Mouse (Mus musculus): ENCODE measurements around the gene Adcy9. TPM values are rescaled to one million over a fixed set of nuclear protein-coding genes. Genes with fewer than 3 reads are reported as not detected.

Gene Adcy9
- polyA plus RNA-seq, 1 experiment, result 10.4 TPM

GRCm38 (mm10) chr16:4413301-4413700 is 7.0 kb downstream of the Adcy9 start:
- no peaks in the 10 kb centered on the region for H3K27me3 ChIP-seq (ENCODE audit: control insufficient read depth, insufficient read depth, low read length)
- no peak overlapping the region for H3K27ac ChIP-seq (ENCODE audit: insufficient read depth, low read depth, low read length)
- TF ChIP-seq POLR2A (IDR thresholded peaks at IDR 0.05; ENCODE audit: low read depth, low read length) (no peak), CTCF (IDR thresholded peaks at IDR 0.05; ENCODE audit: extremely low read depth, insufficient read length, insufficient replicate concordance, low read depth, low read length) (no peak)
- H3K36me3 ChIP-seq (ENCODE audit: control insufficient read depth, insufficient read depth, low read length), result peaks cover 15% of the 10 kb centered on the region
- peaks cover 21% of the 10 kb centered on the region; the same call in 1 of the 2 replicates for H3K4me1 ChIP-seq (ENCODE audit: control insufficient read depth, insufficient read depth, insufficient read length, low read length)
- 69% methylated on average over 14 of the region's 14 CpGs for WGBS
- H3K4me3 ChIP-seq (ENCODE audit: low read depth, low read length), result no peak overlapping the region

DNA sequence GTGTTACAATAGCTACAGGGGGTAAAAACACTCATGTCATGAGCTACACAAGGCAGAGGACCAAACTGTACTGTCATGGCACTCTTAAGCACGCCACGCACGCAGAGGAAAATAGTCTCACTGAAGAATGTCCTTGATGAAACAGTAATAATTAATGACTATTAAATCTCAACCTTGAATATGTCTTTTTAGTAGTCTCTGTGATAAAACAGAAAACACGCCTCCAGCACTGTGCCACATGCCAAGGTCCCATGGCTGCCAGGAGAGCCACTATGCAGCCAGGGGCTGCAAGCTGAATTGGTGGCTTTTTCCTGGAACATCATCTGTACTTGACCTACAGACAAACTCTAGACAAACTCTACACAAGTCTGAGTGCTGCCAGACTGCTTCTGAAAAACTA is 8.0 kb downstream of the Adcy9 start:
- Histone ChIP-seq H3K4me3 (ENCODE audit: low read depth, low read length) (no peak overlapping the region), H3K4me1 (ENCODE audit: control insufficient read depth, insufficient read depth, insufficient read length, low read length) (peaks cover 15% of the 10 kb centered on the region; the same call in 1 of the 2 replicates), H3K27me3 (ENCODE audit: control insufficient read depth, insufficient read depth, low read length) (no peaks in the 10 kb centered on the region), H3K36me3 (ENCODE audit: control insufficient read depth, insufficient read depth, low read length) (peaks cover 15% of the 10 kb centered on the region), H3K27ac (ENCODE audit: insufficient read depth, low read depth, low read length) (no peak overlapping the region)
- no peak for TF ChIP-seq POLR2A (IDR thresholded peaks at IDR 0.05; ENCODE audit: low read depth, low read length)
- no peak for TF ChIP-seq CTCF (IDR thresholded peaks at IDR 0.05; ENCODE audit: extremely low read depth, insufficient read length, insufficient replicate concordance, low read depth, low read length)
- 77% methylated on average over 4 of the region's 4 CpGs for WGBS

- TF ChIP-seq CTCF (IDR thresholded peaks at IDR 0.05; ENCODE audit: extremely low read depth, insufficient read length, insufficient replicate concordance, low read depth, low read length) (no peak), POLR2A (IDR thresholded peaks at IDR 0.05; ENCODE audit: low read depth, low read length) (no peak)
- H3K36me3 ChIP-seq (ENCODE audit: control insufficient read depth, insufficient read depth, low read length), result peaks cover 15% of the 10 kb centered on the region
- no peaks in the 10 kb centered on the region for H3K27me3 ChIP-seq (ENCODE audit: control insufficient read depth, insufficient read depth, low read length)
- H3K27ac ChIP-seq (ENCODE audit: insufficient read depth, low read depth, low read length), result no peak overlapping the region
- H3K4me1 ChIP-seq (ENCODE audit: control insufficient read depth, insufficient read depth, insufficient read length, low read length), result peaks cover 15% of the 10 kb centered on the region; the same call in 1 of the 2 replicates
- WGBS, result 69% methylated on average over 2 of the region's 2 CpGs
- H3K4me3 ChIP-seq (ENCODE audit: low read depth, low read length), result no peak overlapping the region
These were observed 9.0 kb downstream of the Adcy9 start for GRCm38 (mm10) chr16:4411296-4411695.

DNA sequence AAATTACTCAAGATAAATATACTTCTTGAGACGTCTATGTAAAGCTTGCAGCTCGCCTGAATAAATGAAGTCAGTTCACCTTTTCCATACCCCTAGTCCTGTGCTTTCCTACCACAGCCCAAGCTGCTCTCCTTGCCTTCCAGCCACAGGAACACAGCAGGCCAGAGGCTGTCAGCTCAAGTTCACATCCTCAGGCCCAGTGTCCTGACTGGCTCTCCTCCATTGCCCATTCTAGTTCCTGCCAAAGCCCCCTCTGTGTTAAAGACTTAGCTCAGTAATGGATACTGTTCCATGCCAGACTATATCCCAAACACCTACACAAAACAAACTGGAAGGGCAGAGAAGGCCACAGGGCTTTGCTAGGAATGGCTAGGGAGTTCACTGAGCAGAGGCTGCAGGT is 12.8 kb downstream of the Adcy9 start:
- Histone ChIP-seq H3K36me3 (ENCODE audit: control insufficient read depth, insufficient read depth, low read length) (peaks cover 9% of the 10 kb centered on the region), H3K4me1 (ENCODE audit: control insufficient read depth, insufficient read depth, insufficient read length, low read length) (peaks cover 17% of the 10 kb centered on the region; the same call in 1 of the 2 replicates), H3K27me3 (ENCODE audit: control insufficient read depth, insufficient read depth, low read length) (no peaks in the 10 kb centered on the region), H3K4me3 (ENCODE audit: low read depth, low read length) (no peak overlapping the region), H3K27ac (ENCODE audit: insufficient read depth, low read depth, low read length) (no peak overlapping the region)
- TF ChIP-seq POLR2A (IDR thresholded peaks at IDR 0.05; ENCODE audit: low read depth, low read length) (no peak), CTCF (IDR thresholded peaks at IDR 0.05; ENCODE audit: extremely low read depth, insufficient read length, insufficient replicate concordance, low read depth, low read length) (no peak)
- 79% methylated on average over 2 of the region's 2 CpGs for WGBS

DNA sequence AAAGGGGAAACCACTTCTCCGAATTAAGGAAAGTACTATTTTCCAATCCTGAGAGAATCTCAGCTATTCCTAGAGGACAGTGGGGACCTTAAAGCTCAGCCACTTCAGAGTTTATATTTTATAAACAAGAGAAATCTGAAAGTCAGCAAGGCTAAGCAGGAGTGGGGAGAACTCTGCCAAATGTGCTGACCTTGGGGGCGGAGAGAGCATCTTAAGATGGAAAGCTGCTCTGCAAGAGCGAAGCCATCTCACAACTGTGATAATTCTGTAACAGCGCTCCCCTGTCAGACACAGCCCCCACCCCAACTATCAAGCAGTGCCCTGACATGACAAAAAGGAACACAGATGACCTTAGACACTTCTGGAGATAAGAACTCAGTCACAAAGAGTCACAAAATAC is 13.6 kb downstream of the Adcy9 start:
- no peak overlapping the region for H3K27ac ChIP-seq (ENCODE audit: insufficient read depth, low read depth, low read length)
- TF ChIP-seq POLR2A (IDR thresholded peaks at IDR 0.05; ENCODE audit: low read depth, low read length) (no peak), CTCF (IDR thresholded peaks at IDR 0.05; ENCODE audit: extremely low read depth, insufficient read length, insufficient replicate concordance, low read depth, low read length) (no peak)
- H3K4me3 ChIP-seq (ENCODE audit: low read depth, low read length), result no peak overlapping the region
- H3K4me1 ChIP-seq (ENCODE audit: control insufficient read depth, insufficient read depth, insufficient read length, low read length), result peaks cover 17% of the 10 kb centered on the region; the same call in 1 of the 2 replicates
- peaks cover 5% of the 10 kb centered on the region for H3K36me3 ChIP-seq (ENCODE audit: control insufficient read depth, insufficient read depth, low read length)
- WGBS, result 84% methylated on average over 4 of the region's 4 CpGs
- no peaks in the 10 kb centered on the region for H3K27me3 ChIP-seq (ENCODE audit: control insufficient read depth, insufficient read depth, low read length)

GRCm38 (mm10) chr16:4406047-4406586 is 14.2 kb downstream of the Adcy9 start:
- Histone ChIP-seq H3K27me3 (ENCODE audit: control insufficient read depth, insufficient read depth, low read length) (no peaks in the 10 kb centered on the region), H3K4me1 (ENCODE audit: control insufficient read depth, insufficient read depth, insufficient read length, low read length) (peaks cover 15% of the 10 kb centered on the region; the same call in 1 of the 2 replicates), H3K27ac (ENCODE audit: insufficient read depth, low read depth, low read length) (no peak overlapping the region), H3K36me3 (ENCODE audit: control insufficient read depth, insufficient read depth, low read length) (0 out of 2 replicates have a peak, but pooled peaks cover 2% of the 10 kb centered on the region), H3K4me3 (ENCODE audit: low read depth, low read length) (no peak overlapping the region)
- TF ChIP-seq POLR2A (IDR thresholded peaks at IDR 0.05; ENCODE audit: low read depth, low read length), result no peak
- TF ChIP-seq CTCF (IDR thresholded peaks at IDR 0.05; ENCODE audit: extremely low read depth, insufficient read length, insufficient replicate concordance, low read depth, low read length), result no peak
- 94% methylated on average over 6 of the region's 6 CpGs for WGBS

DNA sequence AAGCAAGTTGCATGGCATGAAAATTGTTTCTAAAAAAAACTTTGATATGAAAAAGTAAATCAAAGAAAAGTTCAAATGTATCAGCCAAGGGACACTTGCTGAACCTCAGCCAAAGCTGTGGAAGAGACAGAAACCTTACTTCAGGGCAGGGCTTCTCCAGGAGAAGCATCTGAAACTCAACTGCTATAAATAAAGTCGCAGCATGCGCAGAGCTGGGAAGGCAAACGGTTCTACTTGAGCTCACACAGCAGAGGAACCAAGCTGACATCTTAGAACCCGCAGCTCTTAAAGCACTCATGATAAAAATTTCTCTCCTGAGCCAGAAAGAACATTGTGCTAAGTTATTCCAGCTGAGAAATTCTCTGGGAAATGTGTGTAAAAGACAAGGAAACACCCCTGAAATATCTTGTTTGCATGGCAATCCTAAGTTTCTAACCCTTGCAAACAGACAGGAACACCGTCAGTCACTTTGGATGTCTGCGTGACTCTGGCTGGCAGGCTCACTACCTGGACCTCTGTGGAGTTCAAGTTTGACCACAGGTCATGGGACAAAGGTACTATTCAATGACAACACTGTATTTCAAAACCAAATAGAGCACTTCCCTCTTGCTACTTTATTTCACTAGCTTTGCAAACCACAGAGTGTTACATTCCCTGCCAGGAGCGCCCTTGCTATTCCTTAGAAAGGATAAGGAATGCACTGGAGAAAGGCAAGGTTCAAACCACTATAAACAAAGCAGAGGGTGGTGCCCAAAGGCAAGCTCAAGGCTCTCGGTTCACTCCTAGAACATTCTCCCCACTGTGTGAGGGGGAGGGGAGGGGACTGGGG is 15.2 kb downstream of the Adcy9 start:
- peak overlapping the region; percentile 35; the same call in 1 of the 2 replicates for H3K27ac ChIP-seq (ENCODE audit: insufficient read depth, low read depth, low read length)

More for the DNA sequence above, 15.2 kb downstream of the Adcy9 start:
- H3K36me3 ChIP-seq (ENCODE audit: control insufficient read depth, insufficient read depth, low read length), result 0 out of 2 replicates have a peak, but pooled peaks cover 2% of the 10 kb centered on the region
- TF ChIP-seq CTCF (IDR thresholded peaks at IDR 0.05; ENCODE audit: extremely low read depth, insufficient read length, insufficient replicate concordance, low read depth, low read length) (no peak), POLR2A (IDR thresholded peaks at IDR 0.05; ENCODE audit: low read depth, low read length) (no peak)
- no peaks in the 10 kb centered on the region for H3K27me3 ChIP-seq (ENCODE audit: control insufficient read depth, insufficient read depth, low read length)
- H3K4me1 ChIP-seq (ENCODE audit: control insufficient read depth, insufficient read depth, insufficient read length, low read length), result peaks cover 15% of the 10 kb centered on the region; the same call in 1 of the 2 replicates
- no peak overlapping the region for H3K4me3 ChIP-seq (ENCODE audit: low read depth, low read length)
- 48% methylated on average over 8 of the region's 8 CpGs for WGBS

Measured in small intestine, adult 2 months (tissue).